Comparison of ENCODE assay signal across 10 mouse cellular contexts in the genomic region with DNA sequence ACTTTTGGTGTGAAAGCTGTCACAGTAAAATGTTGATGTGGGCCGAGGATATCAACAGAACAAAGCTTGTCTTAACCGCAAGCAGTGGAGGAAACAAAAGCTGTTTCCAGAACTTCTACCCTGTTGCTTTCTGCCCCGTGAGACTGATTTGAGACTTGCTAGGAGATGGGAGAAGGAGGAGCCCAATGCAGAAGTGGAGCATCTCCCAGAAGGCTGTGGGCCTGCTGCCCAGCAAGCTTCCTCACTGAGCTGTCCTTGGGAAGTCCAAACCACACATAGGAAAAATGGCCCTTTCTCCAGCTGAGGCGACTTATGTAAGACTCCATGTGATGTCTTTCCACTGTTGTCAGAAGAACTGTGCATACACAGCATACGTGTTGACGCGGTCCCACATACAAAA.
DNase-seq lines count a peak whose midpoint lies in the region; ATAC-seq and TF ChIP-seq lines count a peak whose summit lies in the region.
"Had no signal": no experiment of that assay in that cellular context is flagged by ENCODE, and none has a peak within 500 bp of the region (broad histone marks: within the 10 kb centered on the region; RNA-seq: fewer than 3 reads in every experiment).

No protein-coding gene starts in this region.

- DNase-seq in adrenal gland, adult (ENCODE audit: inconsistent age in 2 of 2, low spot score in 1 of 2) = peak; percentile 47 to 72
- no peak for DNase-seq in adrenal gland, postnatal 4 days (ENCODE audit: low spot score in 2 of 2)
- DNase-seq in spleen, adult 2 months (ENCODE audit: low read depth in 1 of 2, low spot score in 2 of 2) = no peak
- no peak for DNase-seq in spleen, adult 18-20 months
- DNase-seq in skeletal muscle tissue, adult 2 months (ENCODE audit: low read depth, low spot score) = peak; percentile 77
- DNase-seq in right cerebral cortex, adult 18-20 months = no peak
- no peak for DNase-seq in forebrain, embryonic 10.5 days (ENCODE audit: extremely low spot score, low spot score)

- H3K4me3 ChIP-seq in spleen, adult 2 months (ENCODE audit: extremely low read depth, insufficient read depth, insufficient read length) = no peak overlapping the region
- no peak overlapping the region for H3K4me3 ChIP-seq in forebrain, embryonic 10.5 days
- H3K4me3 ChIP-seq: erythroblast, embryonic 14.5 days had no signal

- no peak for TF ChIP-seq CTCF in spleen, adult 2 months (IDR thresholded peaks at IDR 0.05; ENCODE audit: extremely low read depth, insufficient read depth, insufficient read length, insufficient replicate concordance)

- ATAC-seq in granulocyte monocyte progenitor cell, adult 5-6 weeks (replicated peaks; ENCODE audit: poor library complexity, severe bottlenecking) = peak; percentile 23; the same call in 1 of the 2 replicates

- no peaks in the 10 kb centered on the region for H3K36me3 ChIP-seq in spleen, adult 2 months (ENCODE audit: control insufficient read depth, insufficient read depth, low read length)
- peaks cover 4% of the 10 kb centered on the region; the same call in 1 of the 2 replicates for H3K36me3 ChIP-seq in forebrain, embryonic 10.5 days (replicated peaks)

- TF ChIP-seq POLR2A in spleen, adult 2 months (IDR thresholded peaks at IDR 0.05; ENCODE audit: low read depth, low read length) = no peak

- H3K27me3 ChIP-seq in spleen, adult 2 months (ENCODE audit: control insufficient read depth, insufficient read depth, low read length) = no peaks in the 10 kb centered on the region
- no peaks in the 10 kb centered on the region for H3K27me3 ChIP-seq in forebrain, embryonic 10.5 days (ENCODE audit: poor library complexity, severe bottlenecking)

- no peaks in the 10 kb centered on the region for H3K9me3 ChIP-seq in forebrain, embryonic 10.5 days

- H3K27ac ChIP-seq in spleen, adult 2 months (ENCODE audit: insufficient read depth, low read length) = 0 out of 2 replicates have a peak overlapping the region, but pooled peaks have one; percentile 11
- H3K27ac ChIP-seq in forebrain, embryonic 10.5 days = no peak overlapping the region
- H3K27ac ChIP-seq: macrophage had no signal

- peaks cover 6% of the 10 kb centered on the region; the same call in 1 of the 2 replicates for H3K4me1 ChIP-seq in spleen, adult 2 months (ENCODE audit: control insufficient read depth, insufficient read depth, insufficient read length)
- peaks cover 7% of the 10 kb centered on the region; the same call in 1 of the 2 replicates for H3K4me1 ChIP-seq in forebrain, embryonic 10.5 days

- WGBS in spleen, adult 2 months = 82% methylated on average over 7 of the region's 7 CpGs
- WGBS in forebrain, embryonic 10.5 days = 90% methylated on average over 7 of the region's 7 CpGs

Comparison
In these comparisons a context has a peak if more than half of its experiments do, and no peak if none do; other contexts are left out.
1. DNase-seq: peak in adrenal gland, adult (2 of 2) and skeletal muscle tissue, adult 2 months (single experiment); none in adrenal gland, postnatal 4 days (0 of 2), spleen, adult 2 months (0 of 2), spleen, adult 18-20 months (0 of 2), right cerebral cortex, adult 18-20 months (single experiment) and forebrain, embryonic 10.5 days (single experiment).